Mouse (Mus musculus) MEL (cell line): ENCODE data around the gene Matn4.

Experiments used
- CTCF ChIP-seq, 3 experiments: IDR thresholded peaks in 2 of 3; conservative IDR thresholded peaks in 1 of 3; 2 replicates each; pipeline ENCODE4 v1.5.1; 2011 to 2012; ENCODE audit warnings: low read length in 3 of 3, low read depth in 2 of 3, mild to moderate bottlenecking in 2 of 3, improper control_type of control experiment in 1 of 3, inconsistent platforms in 1 of 3, mixed read lengths in 1 of 3, moderate library complexity in 1 of 3; ENCODE audit not compliant: control insufficient read depth in 1 of 3, insufficient read depth in 1 of 3, poor library complexity in 1 of 3, severe bottlenecking in 1 of 3
- ELF1 ChIP-seq: IDR thresholded peaks from 2 replicates; pipeline ENCODE4 v1.6.1; 2014; ENCODE audit warnings: low read depth, mild to moderate bottlenecking, inconsistent platforms, low read length, improper control_type of control experiment, moderate library complexity
- MAX ChIP-seq: IDR thresholded peaks from 2 replicates; pipeline ENCODE4 v1.6.1; 2011; ENCODE audit warnings: low read length, improper control_type of control experiment
- MEF2A ChIP-seq: IDR thresholded peaks from 2 replicates; pipeline ENCODE4 v1.6.1; 2014; ENCODE audit warnings: low read depth, mild to moderate bottlenecking, inconsistent platforms, low read length, improper control_type of control experiment; ENCODE audit not compliant: poor library complexity, insufficient replicate concordance, severe bottlenecking; ENCODE audit errors: extremely low read depth
- POLR2A ChIP-seq, 2 experiments: IDR thresholded peaks; 2 replicates each; pipeline ENCODE4 v1.6.1; 2011 to 2012; ENCODE audit warnings: low read length in 2 of 2, mild to moderate bottlenecking in 2 of 2, control low read depth in 1 of 2, improper control_type of control experiment in 1 of 2, low read depth in 1 of 2, moderate library complexity in 1 of 2; ENCODE audit not compliant: control insufficient read depth in 1 of 2, insufficient read depth in 1 of 2, poor library complexity in 1 of 2
- SIN3A ChIP-seq: IDR thresholded peaks from 2 replicates; pipeline ENCODE4 v1.6.1; 2012; ENCODE audit warnings: low read length, improper control_type of control experiment, inconsistent platforms
- TBP ChIP-seq: IDR thresholded peaks from 2 replicates; pipeline ENCODE4 v1.8.0; 2011; ENCODE audit warnings: low read depth, low read length, improper control_type of control experiment

GRCm38 (mm10) chr2:164433278-164433895 lies 28.4 kb upstream of the Matn4 start:
- no peak for TF ChIP-seq CTCF (IDR thresholded peaks at IDR 0.05 in 2 of 3, conservative IDR thresholded peaks at IDR 0.05 in 1 of 3; ENCODE audit: control insufficient read depth in 1 of 3, insufficient read depth in 1 of 3, low read depth in 2 of 3, low read length in 3 of 3, poor library complexity in 1 of 3, severe bottlenecking in 1 of 3)
- no peak for TF ChIP-seq MEF2A
- no peak for TF ChIP-seq ELF1
- no peak for TF ChIP-seq POLR2A (IDR thresholded peaks at IDR 0.05; ENCODE audit: control insufficient read depth in 1 of 2, insufficient read depth in 1 of 2, low read depth in 1 of 2, low read length in 2 of 2, poor library complexity in 1 of 2)
- no peak for TF ChIP-seq MAX
- TF ChIP-seq SIN3A: no peak
- TF ChIP-seq TBP: no peak
